Mouse (Mus musculus) granulocyte monocyte progenitor cell, adult 5-6 weeks (primary cell): ENCODE measurements around the gene Ccdc181. TPM values are rescaled to one million over a fixed set of nuclear protein-coding genes. Genes with fewer than 3 reads are reported as not detected.

ENCODE experiments used
- ATAC-seq: replicated peaks from 2 replicates; pipeline ENCODE4 v1.8.0; 2016; ENCODE audit warnings: mild to moderate bottlenecking, moderate TSS enrichment, inconsistent platforms; ENCODE audit not compliant: poor library complexity, severe bottlenecking
- total RNA-seq, 2 experiments: library from RNA; stranded (forward) in 1 of 2; stranded (reverse) in 1 of 2; fragments of 200-712, 200-1000 nt in 1 of 2; fragments of >200 nt in 1 of 2; fragmentation: Nextera tagmentation in 1 of 2; gene quantifications; 2 replicates each; pipeline ENCODE4 v1.2.3; 2014 to 2017

Gene Ccdc181
- total RNA-seq, 2 experiments from 2014 or later: 5.5 to 23.0 TPM

DNA sequence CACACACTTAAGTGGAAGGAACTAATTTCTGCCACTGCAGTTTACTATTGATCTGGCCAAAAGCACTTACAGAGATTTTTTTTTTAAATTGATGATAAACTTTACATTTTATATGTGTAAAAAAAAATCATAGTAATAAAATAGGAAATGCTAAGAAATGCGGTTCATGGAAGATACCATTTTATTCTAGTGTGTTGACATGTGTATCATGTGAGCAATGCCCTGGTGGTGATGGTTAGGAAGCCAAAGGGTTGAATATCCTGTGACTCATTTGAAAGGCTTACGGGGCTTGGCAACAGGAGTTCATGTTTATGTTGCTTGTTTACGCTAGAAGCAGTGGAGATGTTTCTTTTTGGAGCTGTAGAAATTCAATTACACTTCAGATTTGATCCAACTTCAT lies 1.2 kb downstream of the Ccdc181 start:
- ATAC-seq: peak; percentile 33

DNA sequence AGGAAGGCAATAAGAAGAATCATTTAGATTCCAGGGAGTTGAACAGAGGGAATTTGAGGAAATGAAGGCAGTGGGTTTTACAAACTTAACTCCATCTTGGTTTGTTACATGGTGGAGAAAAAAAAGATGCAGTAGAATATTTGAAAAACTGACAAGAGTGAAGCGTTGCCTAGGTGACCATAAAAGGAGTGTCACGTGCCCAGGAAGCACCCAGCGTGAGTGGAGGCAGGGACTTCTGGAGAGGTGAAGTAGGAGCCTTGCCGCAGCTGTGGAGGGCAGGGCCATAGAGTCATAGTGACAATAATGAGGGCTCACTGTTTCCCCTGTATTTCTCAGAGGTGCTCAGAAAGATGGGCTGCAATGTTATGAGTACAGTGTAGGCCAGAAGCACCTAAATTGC lies 3.9 kb downstream of the Ccdc181 start:
- ATAC-seq: no peak

DNA sequence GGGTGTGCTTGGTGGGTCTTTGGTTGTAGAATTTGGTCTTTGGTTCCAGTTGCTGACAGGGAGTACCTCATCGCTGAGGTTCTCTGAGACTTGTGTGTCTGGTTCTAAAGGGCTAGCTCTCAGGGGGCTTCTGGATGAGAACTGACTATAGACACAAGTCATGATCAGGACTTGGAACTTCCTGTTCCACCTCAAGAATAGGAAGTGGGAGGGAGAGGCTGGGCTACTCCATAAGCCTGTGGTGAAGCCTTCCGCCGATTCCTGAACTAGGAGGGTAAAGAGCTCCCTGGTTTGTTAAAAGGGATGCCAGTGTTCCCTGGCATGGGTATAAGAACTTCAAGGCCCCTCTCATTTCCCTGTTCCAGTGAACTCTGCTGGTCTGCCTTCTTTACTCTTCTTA lies 8.6 kb downstream of the Ccdc181 start:
- ATAC-seq: peak; percentile 66

DNA sequence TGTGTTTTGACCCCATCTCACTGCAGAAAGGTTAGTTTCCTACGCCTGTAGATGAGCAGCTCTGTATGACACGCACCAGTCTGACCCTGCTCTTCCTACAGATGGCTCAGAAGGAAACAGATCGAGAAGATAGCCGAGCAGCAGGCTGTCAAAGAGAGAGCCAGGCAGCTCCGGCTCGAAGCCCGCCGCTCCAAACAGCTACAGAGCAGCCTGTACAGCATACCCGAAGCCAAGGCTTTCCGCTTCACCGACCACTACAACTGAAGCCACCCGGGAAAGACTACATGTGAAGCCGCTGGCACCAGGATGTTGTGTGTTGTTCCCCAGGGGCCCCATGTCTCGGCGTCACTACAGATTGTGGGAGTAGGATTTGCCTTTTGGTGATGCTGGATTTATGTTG lies 12.0 kb downstream of the Ccdc181 start:
- no peak for ATAC-seq

DNA sequence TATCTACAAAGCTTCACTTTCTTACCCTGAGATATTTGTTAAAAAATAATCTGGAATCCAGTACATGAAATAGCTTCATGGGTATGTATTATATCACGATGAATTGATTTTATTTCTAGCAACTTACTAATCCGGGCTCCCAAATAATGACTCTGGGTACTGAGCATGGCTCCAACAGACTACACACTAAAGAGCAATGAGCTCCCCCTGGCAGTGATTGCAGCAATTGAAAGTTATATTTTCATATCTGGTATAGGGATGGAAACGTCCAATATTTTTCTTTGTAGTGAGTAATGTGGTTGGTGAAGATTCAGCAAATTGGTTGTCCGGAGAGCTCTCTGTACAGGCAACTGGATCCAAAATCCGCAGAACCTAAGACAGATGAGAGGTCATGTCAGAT lies 16.7 kb downstream of the Ccdc181 start:
- no peak for ATAC-seq

DNA sequence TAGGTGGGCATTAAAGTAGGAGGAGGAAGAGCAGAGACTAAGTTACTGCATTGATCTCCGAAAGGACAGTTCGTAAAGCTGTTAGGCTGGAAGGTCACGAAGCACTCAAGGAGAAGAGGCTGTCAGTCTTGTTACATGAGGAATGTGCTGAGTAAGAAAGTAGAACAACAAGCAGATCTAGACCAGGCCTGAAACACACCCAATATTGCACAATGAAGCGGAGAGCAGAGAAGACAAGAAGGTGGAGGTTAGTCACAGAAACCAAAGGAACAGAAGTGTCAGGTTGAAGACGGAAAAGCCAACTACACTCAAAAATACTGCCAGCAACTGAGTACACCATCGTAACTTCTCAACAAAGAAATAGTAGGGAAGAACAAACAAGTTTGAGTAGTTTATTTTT lies 18.7 kb downstream of the Ccdc181 start:
- 0 out of 2 replicates have a peak, but pooled peaks have one; percentile 17 for ATAC-seq

DNA sequence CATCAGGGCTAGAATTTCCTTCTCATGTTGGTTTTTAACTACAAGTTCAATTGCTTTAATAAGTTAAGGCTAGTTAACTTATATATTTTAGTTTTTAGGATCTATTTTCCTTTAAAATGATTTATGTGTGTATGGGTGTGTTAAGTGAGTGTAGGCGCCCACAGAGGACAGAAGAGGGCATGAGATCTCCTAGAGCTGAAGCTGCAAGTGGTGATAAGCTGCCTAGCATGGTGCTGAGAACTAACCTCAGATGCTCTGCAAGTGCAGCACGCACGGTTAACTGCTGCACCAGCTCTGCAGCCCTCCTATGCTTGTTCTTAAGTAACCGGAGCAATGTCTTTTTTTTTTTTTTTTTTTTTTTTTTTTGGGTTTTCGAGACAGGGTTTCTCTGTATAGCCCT lies 21.1 kb downstream of the Ccdc181 start:
- no peak for ATAC-seq

DNA sequence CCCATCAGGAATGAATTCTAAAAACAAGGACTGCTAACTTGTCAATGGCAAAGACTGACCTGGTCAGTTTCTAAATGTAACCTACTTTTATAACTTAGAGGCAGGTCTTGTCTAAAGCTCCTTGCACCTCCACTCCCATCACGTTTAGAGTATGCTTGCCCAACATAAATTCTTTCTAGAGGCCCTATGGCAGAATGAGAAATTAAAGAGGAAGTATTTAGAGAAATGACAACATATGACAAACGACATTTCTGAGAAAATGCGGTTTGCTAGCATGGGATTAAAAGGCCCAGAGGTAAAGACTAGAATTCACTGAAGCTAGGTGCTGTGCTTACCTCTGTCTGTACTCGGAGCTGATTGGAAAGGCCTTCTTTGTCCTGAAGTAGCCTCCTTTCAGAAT lies 26.6 kb downstream of the Ccdc181 start:
- ATAC-seq: peak; percentile 84

DNA sequence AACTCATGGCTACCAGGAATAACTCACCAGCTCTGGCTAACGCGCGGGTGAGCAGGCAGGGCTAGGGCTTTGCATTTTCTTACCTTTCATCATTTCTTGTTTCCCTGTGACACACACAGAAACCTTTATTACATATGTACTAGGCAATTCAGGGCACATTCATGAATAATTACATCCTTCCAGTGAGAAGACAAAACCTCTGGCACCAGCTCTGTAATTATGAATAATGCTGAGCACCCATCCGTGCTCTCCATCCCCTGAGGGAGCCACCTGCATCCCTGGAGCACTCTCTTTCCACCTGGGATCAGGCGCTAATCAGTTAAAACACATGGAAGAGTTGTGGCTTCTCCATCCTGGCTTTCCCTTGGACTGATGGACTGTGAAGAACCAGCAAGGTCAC lies 28.4 kb downstream of the Ccdc181 start, which contains the start of gene Nme7:
Nme7 (plus strand) TSS at position 301 of the 400 bp plus-strand sequence.
- no peak for ATAC-seq

DNA sequence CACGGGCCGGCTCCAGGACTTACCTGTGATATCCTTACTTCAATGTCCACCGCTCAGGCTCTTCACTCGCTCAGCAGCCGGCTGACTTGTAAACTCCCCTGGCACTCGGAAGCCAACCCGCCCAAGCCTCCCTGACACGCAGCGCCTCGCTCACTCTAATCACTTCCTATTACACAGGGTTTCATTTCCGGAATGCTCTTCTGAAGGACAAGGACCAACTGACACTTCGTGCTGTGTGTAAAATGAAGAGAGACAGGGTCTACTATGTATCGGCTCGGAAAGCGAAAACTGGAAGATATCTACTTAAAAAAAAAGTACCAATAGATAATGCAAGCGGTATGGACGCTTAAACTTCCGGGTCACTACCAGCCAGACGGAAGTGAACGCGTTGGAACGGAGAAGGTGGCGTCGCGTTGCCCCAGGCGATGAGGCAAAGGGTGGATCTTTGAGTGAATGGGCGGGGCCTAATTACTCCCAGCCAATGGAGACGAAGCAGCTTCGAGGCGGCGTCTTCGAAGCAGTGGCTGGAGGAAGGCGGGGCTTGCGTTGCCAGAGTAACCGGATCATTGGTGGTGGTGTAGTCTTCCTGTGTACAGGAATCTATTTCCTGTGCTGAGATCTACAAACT lies 31.9 kb downstream of the Ccdc181 start, which contains the start of gene Blzf1:
Blzf1 (minus strand) TSS at position 366 of the 628 bp plus-strand sequence.
- ATAC-seq: peak; percentile 97

DNA sequence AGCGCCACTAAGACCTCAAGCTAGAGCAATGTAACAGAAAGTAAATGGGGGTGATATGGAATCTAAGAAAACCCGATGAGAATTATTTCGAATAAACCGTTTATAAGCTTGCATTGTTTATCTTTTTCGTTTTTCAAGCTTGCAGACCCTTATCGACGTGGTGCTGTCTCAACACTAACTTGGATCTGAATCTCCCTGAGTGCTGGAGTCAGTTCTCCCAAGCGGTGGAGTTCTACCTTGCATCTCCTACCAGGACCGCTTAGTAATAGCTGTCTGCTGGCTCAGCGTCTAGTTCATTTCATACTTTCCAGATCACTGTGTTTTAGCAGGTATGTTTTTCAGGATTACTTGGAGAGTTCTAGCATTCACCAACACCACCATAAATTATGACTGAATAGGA lies 32.5 kb downstream of the Ccdc181 start:
- no peak for ATAC-seq

DNA sequence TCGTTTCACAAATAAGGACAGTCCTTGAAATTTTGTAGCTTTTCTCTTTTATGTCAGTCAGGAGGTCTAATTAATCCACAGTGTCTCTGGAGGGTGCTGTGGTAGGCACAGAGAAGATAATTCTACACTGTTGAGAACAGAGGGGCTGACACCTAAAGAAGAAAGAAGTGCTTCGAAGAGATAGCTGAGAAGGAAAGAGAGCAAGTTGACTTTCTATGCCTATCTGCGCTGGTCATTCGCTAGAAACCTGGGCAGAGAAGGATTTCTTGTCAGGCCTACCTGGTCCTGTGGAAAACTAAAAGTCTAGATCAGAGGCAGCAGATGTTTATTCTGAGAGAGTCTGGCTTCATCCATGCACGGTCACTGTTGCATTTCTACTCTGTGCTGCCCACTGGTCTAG lies 38.7 kb downstream of the Ccdc181 start:
- ATAC-seq: no peak

DNA sequence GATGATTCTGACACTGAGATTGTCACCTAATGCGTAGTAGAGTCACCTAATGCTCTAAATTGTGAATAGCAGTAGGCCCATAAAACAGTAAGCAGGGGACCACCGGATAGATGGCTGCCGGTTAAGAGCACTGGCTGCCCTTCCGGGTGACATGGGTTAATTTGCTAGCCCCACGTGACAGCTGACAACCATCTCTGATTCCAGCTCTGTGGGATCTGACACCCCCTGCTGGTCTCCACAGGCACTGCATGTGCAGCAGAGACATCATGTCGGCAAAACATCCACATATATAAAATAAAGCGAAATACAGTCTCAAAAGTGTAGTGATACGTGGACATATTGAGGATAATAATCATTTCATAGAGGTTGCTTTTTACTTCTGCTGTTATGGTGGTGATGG lies 39.9 kb downstream of the Ccdc181 start:
- peak; percentile 79 for ATAC-seq

DNA sequence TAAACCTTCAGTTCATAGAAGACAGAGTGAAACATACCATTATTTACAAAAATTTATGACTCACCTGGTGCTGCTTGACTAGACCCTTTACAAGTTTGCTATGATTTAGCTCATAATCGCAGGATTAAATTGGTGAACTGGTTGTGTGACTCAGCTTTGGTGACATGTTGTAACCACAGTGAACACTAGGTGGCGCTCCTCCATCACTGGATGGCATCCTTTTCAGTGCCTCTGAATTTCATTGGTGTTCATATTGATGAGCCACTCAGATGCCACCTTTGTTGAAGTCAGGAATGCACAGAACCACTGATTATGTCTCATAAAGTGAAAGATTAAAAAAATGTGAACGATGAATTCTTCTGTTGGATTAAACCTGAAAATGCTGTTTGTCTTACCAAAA lies 41.3 kb downstream of the Ccdc181 start:
- ATAC-seq: peak; percentile 89

DNA sequence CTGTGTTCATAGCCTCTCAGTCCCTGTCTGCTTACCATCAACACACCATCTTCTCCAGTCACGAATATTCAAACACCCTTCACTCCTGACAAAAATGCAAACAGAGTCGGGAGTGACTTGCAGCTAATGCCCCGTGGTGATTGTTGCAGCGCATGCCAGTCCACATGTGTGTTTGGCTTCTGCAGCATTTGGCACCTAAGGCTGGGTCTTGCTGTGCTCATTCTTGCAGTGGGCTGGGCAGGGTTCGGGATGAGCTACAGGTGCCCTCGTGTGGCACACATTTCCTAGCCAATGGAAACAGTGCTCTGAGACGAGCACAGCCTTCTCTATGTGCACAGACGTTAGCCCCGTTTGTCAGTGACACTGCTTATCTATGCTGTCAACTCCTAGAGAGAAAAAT lies 41.9 kb downstream of the Ccdc181 start:
- ATAC-seq: no peak

DNA sequence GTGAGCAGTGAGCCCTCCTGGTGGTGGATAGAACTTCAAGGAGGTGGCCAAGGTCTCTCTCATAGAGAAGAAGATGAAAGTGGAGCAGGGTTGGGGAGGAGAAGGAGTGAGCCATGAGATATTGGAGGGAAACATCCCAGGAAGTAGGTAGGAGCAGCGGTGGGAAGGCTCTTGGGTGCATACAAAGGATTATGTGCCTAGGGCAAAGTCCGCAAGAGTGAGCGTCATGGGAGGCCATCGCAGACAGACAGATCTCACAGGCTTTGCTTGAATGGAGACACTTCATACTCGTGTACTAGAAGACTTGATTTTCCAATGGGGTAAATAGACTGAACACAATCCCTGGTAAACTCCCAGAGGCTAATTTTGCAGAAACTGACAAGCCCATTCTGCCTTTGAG lies 43.1 kb downstream of the Ccdc181 start:
- no peak for ATAC-seq

DNA sequence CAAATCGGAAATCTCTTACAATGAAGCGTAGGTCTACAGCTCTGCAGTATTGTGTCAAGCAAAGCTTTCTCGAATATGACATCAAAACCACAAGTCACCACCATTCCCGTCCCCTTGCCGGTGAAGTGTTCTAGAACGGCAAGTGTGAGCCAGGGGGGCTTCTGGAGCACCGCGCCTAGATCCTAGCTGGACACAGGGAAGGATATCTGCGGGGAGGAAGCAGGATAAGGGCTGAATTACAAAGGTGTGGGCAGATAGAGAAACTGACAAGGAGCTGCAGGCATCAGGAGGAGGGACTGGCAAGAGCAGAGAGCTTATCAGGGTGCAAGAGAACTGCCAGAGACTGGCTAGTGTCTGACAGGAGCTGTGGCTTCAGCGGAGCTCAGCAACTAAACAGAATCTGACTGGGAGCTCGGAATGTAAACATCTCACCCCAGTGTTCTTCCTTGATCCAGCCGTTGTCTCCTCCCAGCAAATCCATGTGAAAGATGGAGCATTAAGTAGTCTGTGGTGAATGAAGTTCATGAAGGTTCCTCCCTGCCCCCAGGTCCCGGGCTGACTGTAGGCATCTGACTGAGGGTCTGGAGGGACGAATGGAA lies 44.3 kb downstream of the Ccdc181 start:
- no peak for ATAC-seq

DNA sequence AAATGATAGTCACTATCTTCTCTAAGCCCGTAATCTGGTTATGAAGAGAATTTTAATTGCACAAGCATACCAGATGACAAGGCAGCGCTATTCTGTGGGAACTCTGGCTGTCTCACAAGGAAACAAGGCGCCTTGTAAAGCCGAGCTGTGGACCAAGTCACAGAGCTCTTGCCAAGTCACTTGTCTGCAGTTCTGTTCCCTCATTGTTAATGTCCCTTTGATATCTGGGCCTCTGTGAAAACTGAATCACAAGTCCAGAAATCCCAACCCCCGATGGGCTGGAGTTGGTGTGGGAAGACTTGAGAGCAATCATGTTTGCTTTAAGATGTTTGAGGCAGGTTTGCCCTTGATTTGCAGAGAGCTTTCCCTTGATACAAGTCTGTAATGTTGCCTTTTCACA lies 45.3 kb downstream of the Ccdc181 start:
- ATAC-seq: no peak

DNA sequence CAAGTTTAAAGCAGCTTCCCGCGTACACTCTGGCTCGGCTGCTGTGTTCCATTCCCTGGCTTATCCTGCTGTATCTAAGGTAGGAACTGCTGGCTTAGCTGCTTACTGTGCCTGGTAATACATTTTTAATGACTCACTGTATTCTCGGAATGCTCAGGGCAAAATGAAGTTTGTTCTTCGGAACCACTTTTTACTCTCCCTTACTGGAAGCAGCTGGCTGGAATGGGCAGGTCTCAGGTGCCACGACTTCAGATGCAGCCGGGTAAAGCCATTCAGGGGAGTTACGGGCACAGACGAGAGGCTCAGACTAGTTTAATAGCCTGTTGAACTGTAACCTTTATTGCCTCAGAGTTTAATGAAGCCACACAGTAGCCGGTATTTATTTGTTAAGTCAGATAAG lies 46.0 kb downstream of the Ccdc181 start:
- no peak for ATAC-seq

DNA sequence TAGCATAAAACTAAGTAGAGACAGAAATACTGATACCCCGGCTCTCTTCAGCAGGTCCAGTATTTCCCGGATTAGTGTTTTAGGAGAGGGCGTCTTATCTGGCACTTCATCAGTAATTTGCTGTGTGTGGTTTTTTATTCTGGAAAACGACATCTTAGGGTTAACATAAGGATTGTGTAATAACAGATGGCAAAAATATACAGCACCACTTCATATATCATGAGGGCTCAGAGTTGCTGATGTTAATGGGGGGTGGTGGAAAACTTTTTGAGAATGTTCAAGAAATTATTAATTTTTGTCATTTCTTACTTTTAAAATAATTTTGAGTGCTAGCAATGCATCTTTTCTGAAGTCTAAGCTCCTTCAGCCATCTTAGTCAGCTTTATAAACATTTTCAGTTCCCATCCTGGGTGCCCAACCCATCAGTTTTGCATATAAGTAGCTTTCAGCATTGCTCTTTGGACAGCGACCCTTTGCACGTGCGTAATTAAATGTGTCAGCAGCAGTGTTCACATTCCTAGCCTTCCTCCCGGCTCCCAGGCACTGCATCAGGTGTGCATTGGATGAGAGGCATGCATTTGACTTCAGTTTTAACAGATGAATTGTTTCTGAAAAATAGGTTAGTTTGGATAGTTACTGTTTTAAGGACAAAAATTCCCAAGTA lies 47.7 kb downstream of the Ccdc181 start:
- ATAC-seq: no peak

DNA sequence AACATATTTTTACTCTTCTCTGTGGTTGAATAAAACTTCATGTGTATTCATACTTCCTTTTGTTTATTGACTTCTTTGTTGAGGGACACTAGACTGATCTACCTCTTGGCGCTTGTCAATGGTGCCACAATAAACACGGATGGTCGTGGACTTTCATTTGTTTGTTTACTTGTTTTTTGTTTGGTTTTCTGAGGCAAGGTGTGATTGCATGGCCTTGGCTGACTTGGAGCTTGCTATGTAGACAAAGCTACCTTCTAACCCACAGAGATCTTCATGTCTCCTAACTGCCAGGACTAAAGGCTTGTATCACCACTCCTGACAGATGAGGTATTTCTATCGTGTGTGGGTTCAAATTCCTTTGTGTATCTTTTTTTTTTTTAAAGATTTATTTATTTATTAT lies 48.8 kb downstream of the Ccdc181 start:
- ATAC-seq: no peak

DNA sequence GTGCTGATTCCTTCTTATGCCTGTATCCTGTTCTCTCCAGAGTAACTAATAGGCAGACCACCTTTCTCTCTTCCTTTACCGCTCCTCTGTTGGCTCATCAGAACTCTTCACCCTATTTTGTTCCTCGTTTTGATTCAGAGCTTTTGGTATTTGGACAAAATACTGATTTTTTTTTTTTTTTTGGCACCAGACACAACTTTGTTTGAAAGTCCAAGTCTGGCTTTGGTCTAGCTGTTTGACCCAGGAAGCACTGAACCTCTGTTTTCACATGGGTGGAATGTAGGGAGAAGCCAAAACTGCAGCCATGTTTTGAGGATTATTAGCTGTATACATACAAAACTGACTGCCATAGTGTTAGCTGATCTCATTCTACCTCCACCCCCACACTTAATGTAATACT lies 49.5 kb downstream of the Ccdc181 start:
- no peak for ATAC-seq
